Mouse (Mus musculus) forebrain, postnatal 0 days (tissue): Measurements from ENCODE around the gene Acsl5. TPM values are rescaled to one million over a fixed set of nuclear protein-coding genes. Genes with fewer than 3 reads are reported as not detected.

Experiments used
- ATAC-seq: fragments of 200-750 bp; cut with Nextera tagmentation; 2 replicates; pipeline ENCODE4 v1.8.0; 2017; ENCODE audit warnings: mild to moderate bottlenecking, moderate library complexity
- DNase-seq: peaks from one replicate; pipeline ENCODE4 v3.0.0-alpha.2; 2015
- H3K27ac ChIP-seq: fragments of 300-500 bp; sonication (generic); 2 replicates; pipeline ENCODE4 v1.5.1; 2014; ENCODE audit warnings: low read depth, mild to moderate bottlenecking, antibody characterized with exemption, low read length, moderate library complexity, mixed read lengths
- H3K27me3 ChIP-seq: fragments of 300-500 bp; sonication (generic); 2 replicates; pipeline ENCODE4 v1.6.1; 2014; ENCODE audit warnings: mild to moderate bottlenecking, low read length, mixed read lengths; ENCODE audit not compliant: insufficient read depth
- H3K36me3 ChIP-seq: fragments of 300-500 bp; sonication (generic); 2 replicates; pipeline ENCODE4 v1.6.1; 2014; ENCODE audit warnings: mild to moderate bottlenecking, moderate library complexity; ENCODE audit not compliant: insufficient read depth
- H3K4me1 ChIP-seq: fragments of 300-500 bp; sonication (generic); 2 replicates; pipeline ENCODE4 v1.6.1; 2014; ENCODE audit warnings: antibody characterized with exemption; ENCODE audit not compliant: insufficient read depth
- H3K4me2 ChIP-seq: fragments of 300-500 bp; sonication (generic); 2 replicates; pipeline ENCODE4 v1.6.1; 2014; ENCODE audit warnings: low read depth, mild to moderate bottlenecking, moderate library complexity
- H3K4me3 ChIP-seq: fragments of 300-500 bp; sonication (generic); 2 replicates; pipeline ENCODE4 v1.5.1; 2014; ENCODE audit warnings: low read depth, low read length, mixed read lengths
- H3K9ac ChIP-seq: fragments of 300-500 bp; sonication (generic); 2 replicates; pipeline ENCODE4 v1.6.1; 2014; ENCODE audit warnings: mild to moderate bottlenecking
- H3K9me3 ChIP-seq: fragments of 300-500 bp; sonication (generic); 2 replicates; pipeline ENCODE4 v1.6.1; 2016; ENCODE audit warnings: low read length
- CTCF ChIP-seq: sonication (generic); IDR thresholded peaks from 2 replicates; pipeline ENCODE4 v1.5.1; 2016; ENCODE audit warnings: antibody characterized with exemption, control low read depth, low read depth
- WGBS: fragments of 180-500 bp; shearing (Covaris S2); extraction: QIAGEN DNeasy Blood & Tissue Kit; methylation state at CpG from one replicate; pipeline ENCODE4 v1.1.7; 2014; 5-methylcytosine and 5-hydroxymethylcytosine counted together
- polyA plus RNA-seq: library from polyadenylated mRNA; unstranded; fragments of >200 nt; fragmentation: Nextera tagmentation; extraction: Ambion mirVana; gene quantifications from 2 replicates; pipeline ENCODE4 v1.2.1, GENCODE M21; 2015
- total RNA-seq: library from RNA; depleted of rRNA; stranded (reverse); fragments of >200 nt; gene quantifications from 2 replicates; pipeline ENCODE4 v1.2.3, GENCODE M21; 2014

Gene Acsl5
- total and polyA plus RNA-seq, 2 experiments from 2014 or later, result 15.9 to 16.6 TPM

- Histone ChIP-seq H3K36me3 (no peaks in the 10 kb centered on the region), H3K27ac (no peak overlapping the region), H3K27me3 (no peaks in the 10 kb centered on the region), H3K9me3 (no peaks in the 10 kb centered on the region), H3K4me3 (no peak overlapping the region), H3K4me1 (no peaks in the 10 kb centered on the region), H3K9ac (no peak overlapping the region), H3K4me2 (no peak overlapping the region)
- ATAC-seq (no peak), DNase-seq (no peak)
- TF ChIP-seq CTCF, result no peak
- WGBS, result 76% methylated on average over 6 of the region's 6 CpGs
Measured at GRCm38 (mm10) chr19:55239766-55240426, 11.8 kb upstream of the Acsl5 start.

GRCm38 (mm10) chr19:55241186-55241645, 10.5 kb upstream of the Acsl5 start, which contains the start of gene Gucy2g:
Gene Gucy2g (minus strand): TSS chr19:55241236.
- H3K4me1 ChIP-seq, result no peaks in the 10 kb centered on the region
- no peak within 1 kb of the TSS for H3K27ac ChIP-seq
- no peak within 1 kb of the TSS for H3K9ac ChIP-seq
- DNase-seq (no peak), ATAC-seq (no peak)
- no peaks in the 10 kb centered on the region for H3K27me3 ChIP-seq
- TF ChIP-seq CTCF, result no peak
- H3K4me3 ChIP-seq, result no peak within 1 kb of the TSS
- 69% methylated on average over 6 of the region's 6 CpGs for WGBS
- no peaks in the 10 kb centered on the region for H3K36me3 ChIP-seq
- no peak within 1 kb of the TSS for H3K4me2 ChIP-seq
- H3K9me3 ChIP-seq, result no peaks in the 10 kb centered on the region

GRCm38 (mm10) chr19:55244791-55245231, 6.9 kb upstream of the Acsl5 start:
- ATAC-seq (no peak), DNase-seq (no peak)
- no peaks in the 10 kb centered on the region for H3K27me3 ChIP-seq
- 31% methylated on average over 7 of the region's 7 CpGs for WGBS
- no peaks in the 10 kb centered on the region for H3K9me3 ChIP-seq
- no peak overlapping the region for H3K9ac ChIP-seq
- no peaks in the 10 kb centered on the region for H3K36me3 ChIP-seq
- H3K27ac ChIP-seq, result no peak overlapping the region
- no peak overlapping the region for H3K4me2 ChIP-seq
- no peak overlapping the region for H3K4me3 ChIP-seq
- peak; percentile 40 for TF ChIP-seq CTCF
- H3K4me1 ChIP-seq, result no peaks in the 10 kb centered on the region

- Histone ChIP-seq H3K9me3 (no peaks in the 10 kb centered on the region), H3K4me1 (no peaks in the 10 kb centered on the region), H3K4me2 (no peak overlapping the region), H3K9ac (no peak overlapping the region), H3K27ac (no peak overlapping the region), H3K36me3 (no peaks in the 10 kb centered on the region), H3K4me3 (no peak overlapping the region), H3K27me3 (no peaks in the 10 kb centered on the region)
- no peak for TF ChIP-seq CTCF
- DNase-seq, result no peak
- ATAC-seq, result no peak
- WGBS, result 76% methylated on average over 5 of the region's 5 CpGs
Measured at GRCm38 (mm10) chr19:55247563-55247962, 4.2 kb upstream of the Acsl5 start.

GRCm38 (mm10) chr19:55247991-55248520, 3.7 kb upstream of the Acsl5 start:
- ATAC-seq, result no peak
- H3K4me1 ChIP-seq, result no peaks in the 10 kb centered on the region
- H3K27ac ChIP-seq, result no peak overlapping the region
- H3K27me3 ChIP-seq, result no peaks in the 10 kb centered on the region
- no peak for TF ChIP-seq CTCF
- H3K36me3 ChIP-seq, result no peaks in the 10 kb centered on the region
- no peak overlapping the region for H3K4me2 ChIP-seq
- no peak overlapping the region for H3K9ac ChIP-seq
- DNase-seq, result no peak
- no peak overlapping the region for H3K4me3 ChIP-seq
- H3K9me3 ChIP-seq, result no peaks in the 10 kb centered on the region
- WGBS, result 79% methylated on average over 9 of the region's 9 CpGs

GRCm38 (mm10) chr19:55250451-55250850, 1.3 kb upstream of the Acsl5 start:
- WGBS, result 77% methylated on average over 5 of the region's 5 CpGs
- Histone ChIP-seq H3K9ac (no peak overlapping the region), H3K36me3 (no peaks in the 10 kb centered on the region), H3K27ac (no peak overlapping the region), H3K27me3 (no peaks in the 10 kb centered on the region), H3K4me1 (no peaks in the 10 kb centered on the region), H3K4me3 (no peak overlapping the region), H3K4me2 (no peak overlapping the region), H3K9me3 (no peaks in the 10 kb centered on the region)
- DNase-seq (no peak), ATAC-seq (no peak)
- no peak for TF ChIP-seq CTCF

- peak overlapping the region; percentile 74; the same call in 1 of the 2 replicates for H3K27ac ChIP-seq
- no peak for TF ChIP-seq CTCF
- 5% methylated on average over 9 of the region's 9 CpGs for WGBS
- peak overlapping the region; percentile 69 for H3K9ac ChIP-seq
- no peaks in the 10 kb centered on the region for H3K36me3 ChIP-seq
- DNase-seq (no peak), ATAC-seq (no peak)
- H3K9me3 ChIP-seq, result no peaks in the 10 kb centered on the region
- H3K4me1 ChIP-seq, result no peaks in the 10 kb centered on the region
- H3K4me3 ChIP-seq, result peak overlapping the region; percentile 60
- H3K27me3 ChIP-seq, result no peaks in the 10 kb centered on the region
- H3K4me2 ChIP-seq, result peak overlapping the region; percentile 68
Measured at GRCm38 (mm10) chr19:55253239-55253569, 1.5 kb downstream of the Acsl5 start.
